Mouse (Mus musculus) embryonic fibroblast, embryonic 13.5 days (primary cell): ENCODE measurements at regions not wholly inside any gene's neighbourhood (a gene's known extent, or its start where the extent isn't known, plus 50 kb on each side); places are given as distances from the start of the nearest gene placed in this dataset.

Source experiments
- H3K27ac ChIP-seq: 2 replicates; pipeline ENCODE4 v1.5.1; 2012; ENCODE audit warnings: low read length, control low read depth, inconsistent platforms; ENCODE audit not compliant: insufficient read depth
- H3K4me1 ChIP-seq: 2 replicates; pipeline ENCODE4 v1.6.1; 2011; ENCODE audit warnings: low read length; ENCODE audit not compliant: control insufficient read depth, insufficient read depth
- H3K4me3 ChIP-seq: 2 replicates; pipeline ENCODE4 v1.5.1; 2011; ENCODE audit warnings: mild to moderate bottlenecking, control low read depth, low read length; ENCODE audit not compliant: insufficient read depth
- CTCF ChIP-seq: IDR thresholded peaks from 2 replicates; pipeline ENCODE4 v1.5.1; 2011; ENCODE audit warnings: mild to moderate bottlenecking, control low read depth, low read length, moderate library complexity, borderline replicate concordance; ENCODE audit not compliant: insufficient read depth
- POLR2A ChIP-seq: IDR thresholded peaks from 2 replicates; pipeline ENCODE4 v1.6.1; 2011; ENCODE audit warnings: low read depth, mild to moderate bottlenecking, control low read depth, low read length, moderate library complexity

- Histone ChIP-seq H3K27ac (no peak overlapping the region), H3K4me3 (no peak overlapping the region), H3K4me1 (no peaks in the 10 kb centered on the region)
- TF ChIP-seq POLR2A = no peak
- no peak for TF ChIP-seq CTCF
Measured at GRCm38 (mm10) chr1:23495412-23495811, 97.8 kb upstream of the Ogfrl1 start.

- no peaks in the 10 kb centered on the region for H3K4me1 ChIP-seq
- TF ChIP-seq POLR2A (no peak), CTCF (no peak)
- H3K4me3 ChIP-seq = no peak overlapping the region
Measured at GRCm38 (mm10) chr1:23520113-23520512, 122.5 kb upstream of the Ogfrl1 start.

DNA sequence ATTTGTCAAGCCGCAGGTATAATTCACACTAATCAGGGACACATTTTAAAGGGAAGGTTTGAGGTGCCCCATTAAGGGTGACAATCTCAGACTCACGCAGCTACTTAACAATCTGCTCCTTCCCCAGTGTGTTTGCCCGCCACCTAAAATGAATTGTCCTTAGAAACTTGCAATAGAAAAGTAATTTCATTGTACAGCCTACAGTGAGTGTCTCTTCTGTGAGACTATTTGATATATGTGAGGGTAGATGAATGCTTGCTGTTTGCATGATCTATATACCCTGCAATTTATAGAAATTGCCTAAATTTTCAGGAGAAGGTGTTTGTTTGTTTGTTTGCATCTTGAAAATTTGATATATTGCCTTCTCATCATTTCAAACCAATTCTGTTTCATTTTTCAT lies 135.1 kb upstream of the Ogfrl1 start:
- Histone ChIP-seq H3K4me3 (no peak overlapping the region), H3K4me1 (no peaks in the 10 kb centered on the region)
- TF ChIP-seq CTCF (no peak), POLR2A (no peak)

More at GRCm38 (mm10) chr1:23520113-23520512, 122.5 kb upstream of the Ogfrl1 start:
- no peak overlapping the region for H3K27ac ChIP-seq

DNA sequence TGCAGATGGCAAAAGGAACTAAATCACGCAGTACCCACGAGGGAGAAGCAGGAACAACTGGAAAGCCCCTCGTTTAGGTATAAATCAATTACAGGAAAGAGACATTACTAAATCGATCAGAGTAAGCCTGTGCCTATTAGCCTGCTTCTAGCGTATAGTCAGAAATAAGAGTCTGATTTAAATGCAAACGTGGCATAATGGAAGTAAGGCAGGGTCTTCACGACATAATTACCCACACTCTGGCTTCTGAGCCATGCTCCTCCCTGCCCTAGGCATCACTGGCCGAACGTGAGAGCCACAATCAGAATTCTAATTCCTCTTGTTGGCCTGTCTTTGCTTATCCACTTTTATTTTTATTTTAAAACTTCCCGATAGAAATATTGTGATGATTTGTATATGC lies 139.0 kb upstream of the Ogfrl1 start:
- H3K4me1 ChIP-seq = no peaks in the 10 kb centered on the region
- TF ChIP-seq CTCF (no peak), POLR2A (no peak)
- no peak overlapping the region for H3K4me3 ChIP-seq
- no peak overlapping the region for H3K27ac ChIP-seq

More for the DNA sequence above, 135.1 kb upstream of the Ogfrl1 start:
- H3K27ac ChIP-seq = no peak overlapping the region

- no peak overlapping the region for H3K27ac ChIP-seq
- TF ChIP-seq CTCF (no peak), POLR2A (no peak)
- H3K4me3 ChIP-seq = no peak overlapping the region
- H3K4me1 ChIP-seq = no peaks in the 10 kb centered on the region
Measured at GRCm38 (mm10) chr1:23538419-23538818, 140.8 kb upstream of the Ogfrl1 start.

DNA sequence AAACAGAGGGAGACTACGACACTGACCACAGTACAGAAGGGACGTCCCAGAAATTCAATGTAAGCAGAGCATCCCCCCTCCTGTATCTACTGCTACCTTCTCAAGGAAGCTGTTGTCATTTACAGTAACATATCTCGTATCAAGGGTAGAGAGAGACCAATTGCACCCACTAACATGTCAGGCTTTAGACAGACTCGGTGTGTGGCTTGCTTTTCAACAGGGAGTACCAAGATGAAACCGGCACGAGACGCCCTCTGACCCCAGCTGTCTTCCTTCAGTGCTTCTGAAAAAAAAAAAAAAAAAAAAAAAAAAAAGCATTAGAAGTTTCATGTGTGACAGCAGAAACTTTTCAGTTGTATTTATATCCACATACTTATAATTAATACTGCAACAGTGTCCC lies 143.0 kb upstream of the Ogfrl1 start:
- no peaks in the 10 kb centered on the region for H3K4me1 ChIP-seq
- H3K27ac ChIP-seq = no peak overlapping the region
- TF ChIP-seq POLR2A = no peak
- TF ChIP-seq CTCF = no peak
- H3K4me3 ChIP-seq = no peak overlapping the region

DNA sequence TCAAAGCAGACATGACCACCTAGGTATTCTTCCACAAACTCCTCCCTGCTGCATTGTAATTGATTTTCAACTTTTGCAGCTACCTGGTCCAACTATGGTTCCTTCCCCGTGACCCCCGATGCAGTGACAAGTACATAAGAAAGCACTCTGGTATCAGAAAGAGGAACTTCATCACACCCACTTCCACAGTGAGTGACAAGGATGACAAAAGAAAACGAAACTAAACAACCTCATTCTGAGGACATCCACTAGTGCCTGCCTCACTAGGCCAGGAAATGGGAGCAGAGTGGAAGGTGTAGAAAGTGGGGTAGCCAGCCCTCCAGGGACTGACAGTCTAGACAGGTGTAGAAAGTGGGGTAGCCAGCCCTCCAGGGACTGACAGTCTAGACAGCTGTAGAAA lies 158.2 kb upstream of the Ogfrl1 start:
- H3K4me3 ChIP-seq = no peak overlapping the region
- TF ChIP-seq POLR2A = no peak
- no peak for TF ChIP-seq CTCF
- H3K4me1 ChIP-seq = no peaks in the 10 kb centered on the region
- H3K27ac ChIP-seq = no peak overlapping the region

GRCm38 (mm10) chr1:23568106-23568505 lies 170.5 kb upstream of the Ogfrl1 start:
- TF ChIP-seq POLR2A = no peak
- no peak for TF ChIP-seq CTCF
- no peaks in the 10 kb centered on the region for H3K4me1 ChIP-seq
- no peak overlapping the region for H3K27ac ChIP-seq
- no peak overlapping the region for H3K4me3 ChIP-seq

- no peak for TF ChIP-seq CTCF
- TF ChIP-seq POLR2A = no peak
- H3K4me1 ChIP-seq = no peaks in the 10 kb centered on the region
- no peak overlapping the region for H3K4me3 ChIP-seq
- H3K27ac ChIP-seq = no peak overlapping the region
Measured at GRCm38 (mm10) chr1:23574461-23574860, 176.9 kb upstream of the Ogfrl1 start.

DNA sequence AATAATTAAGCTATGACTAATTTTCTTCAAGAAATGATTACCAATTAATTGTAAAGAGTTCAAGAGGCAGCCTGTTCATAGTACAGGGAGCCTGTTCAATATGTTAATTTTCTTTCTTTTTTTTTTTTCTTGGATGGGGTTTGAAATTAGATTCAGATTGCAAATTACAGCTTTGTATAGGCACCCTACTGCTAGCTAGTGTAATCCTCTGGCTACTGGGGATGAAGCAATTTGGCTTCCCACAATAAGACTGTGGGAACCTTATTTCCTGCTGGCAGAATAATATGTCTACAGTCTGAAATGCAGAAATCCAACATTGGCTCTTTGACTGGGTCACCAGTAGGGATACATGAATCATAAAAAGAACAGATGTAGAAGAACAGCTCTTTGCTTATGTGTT lies 177.4 kb upstream of the Ogfrl1 start:
- H3K4me3 ChIP-seq = no peak overlapping the region
- no peaks in the 10 kb centered on the region for H3K4me1 ChIP-seq
- H3K27ac ChIP-seq = no peak overlapping the region
- TF ChIP-seq POLR2A = no peak
- no peak for TF ChIP-seq CTCF

- H3K4me1 ChIP-seq = no peaks in the 10 kb centered on the region
- TF ChIP-seq CTCF (no peak), POLR2A (no peak)
- H3K27ac ChIP-seq = no peak overlapping the region
- H3K4me3 ChIP-seq = no peak overlapping the region
Measured at GRCm38 (mm10) chr1:23575515-23575914, 177.9 kb upstream of the Ogfrl1 start.
